Comparison of ENCODE assay signal across 26 mouse cellular contexts in the genomic region with DNA sequence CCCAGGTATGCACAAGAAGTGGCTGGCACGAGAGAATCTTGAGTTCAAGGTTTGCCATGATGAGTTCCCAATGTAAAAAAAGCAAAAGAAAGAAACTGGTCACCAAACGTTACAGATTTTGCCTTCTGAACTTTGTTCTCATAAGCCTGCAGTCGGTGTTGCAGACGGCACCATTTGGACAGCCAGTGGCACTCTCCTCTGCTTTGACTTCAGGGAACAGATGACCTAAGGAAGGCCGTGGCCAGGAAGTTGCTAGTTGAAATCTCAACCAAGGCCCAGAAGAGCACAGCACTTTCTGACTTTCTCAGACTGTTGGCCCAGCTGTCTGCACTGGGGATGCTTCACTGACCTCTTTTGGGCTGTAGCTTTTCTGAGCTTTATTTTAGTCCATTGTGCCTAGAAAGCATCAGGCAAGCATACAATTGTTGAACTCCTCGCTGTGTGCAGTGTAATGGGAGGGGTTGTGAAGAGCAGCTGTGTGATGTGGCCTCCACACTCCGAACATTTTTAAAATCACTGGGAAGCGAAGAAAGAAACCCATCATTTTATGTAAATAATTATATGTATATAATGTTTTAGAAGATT. TPM values are rescaled to one million over a fixed set of nuclear protein-coding genes. Genes with fewer than 3 reads are reported as not detected.
A peak's percentile ranks its signal among the peaks of the same experiment; 100 is the strongest.
DNase-seq lines count a peak whose midpoint lies in the region; TF ChIP-seq lines count a peak whose summit lies in the region.
"Had no signal": no experiment of that assay in that cellular context is flagged by ENCODE, and none has a peak within 500 bp of the region (broad histone marks: within the 10 kb centered on the region; RNA-seq: fewer than 3 reads in every experiment).

No protein-coding gene starts in this region.

- H3K4me3 ChIP-seq in gastrocnemius, adult 2 months: no peak overlapping the region
- no peak overlapping the region for H3K4me3 ChIP-seq in left cerebral cortex, adult 2 months
- no peak overlapping the region for H3K4me3 ChIP-seq in olfactory bulb, adult 2 months (ENCODE audit: insufficient read depth, low read depth, low read length)
- H3K4me3 ChIP-seq: embryonic facial prominence, embryonic 10.5 days; embryonic facial prominence, embryonic 13.5 days; erythroblast, embryonic 14.5 days; forebrain, embryonic 13.5 days; heart, embryonic 12.5 days; heart, embryonic 15.5 days had no signal

- H3K27ac ChIP-seq in gastrocnemius, adult 2 months: peak overlapping the region; percentile 68
- H3K27ac ChIP-seq in left cerebral cortex, adult 2 months: peak overlapping the region; percentile 93
- peak overlapping the region; percentile 90 for H3K27ac ChIP-seq in olfactory bulb, adult 2 months (ENCODE audit: insufficient read depth, low read depth, low read length)
- H3K27ac ChIP-seq: embryonic facial prominence, embryonic 10.5 days; embryonic facial prominence, embryonic 13.5 days; forebrain, embryonic 13.5 days; heart, embryonic 15.5 days; hindbrain, embryonic 14.5 days; hindbrain, postnatal 0 days had no signal

- intact Hi-C loops in gastrocnemius, adult 2 months (cut with DNase I): loop anchor here (2.0 kb wide), 1 partner anchor 14 kb away; no protein-coding TSS in a partner anchor
- intact Hi-C loops in gastrocnemius, postnatal 36 days (cut with DNase I): no loop called here
- intact Hi-C loops in left cerebral cortex, adult 2 months (cut with DNase I): no loop called here

- peaks cover 52% of the 10 kb centered on the region for H3K4me1 ChIP-seq in olfactory bulb, adult 2 months (ENCODE audit: control insufficient read depth, insufficient read depth, low read length)
- H3K4me1 ChIP-seq: embryonic facial prominence, embryonic 10.5 days; embryonic facial prominence, embryonic 13.5 days; forebrain, embryonic 13.5 days had no signal

- TF ChIP-seq CTCF in gastrocnemius, adult 2 months (IDR thresholded peaks at IDR 0.05): no peak
- TF ChIP-seq CTCF in left cerebral cortex, adult 2 months (IDR thresholded peaks at IDR 0.05): no peak
- TF ChIP-seq CTCF in olfactory bulb, adult 2 months (IDR thresholded peaks at IDR 0.05; ENCODE audit: insufficient read depth, low read depth, low read length): no peak

- WGBS in olfactory bulb, adult 2 months: 39% methylated on average over 8 of the region's 8 CpGs

- no peak for TF ChIP-seq POLR2A in olfactory bulb, adult 2 months (IDR thresholded peaks at IDR 0.05; ENCODE audit: insufficient read depth, low read depth, low read length)

- DNase-seq in gastrocnemius, adult 2 months: peak; percentile 43
- DNase-seq in gastrocnemius, postnatal 36 days: no peak
- DNase-seq in left cerebral cortex, adult 2 months (ENCODE audit: extremely low spot score in 1 of 2, low spot score in 2 of 2): no peak
- DNase-seq in left cerebral cortex, adult 18-20 months (ENCODE audit: low spot score in 2 of 2): no peak
- peak; percentile 60 for DNase-seq in brain, adult 2 months (ENCODE audit: low read depth, low spot score)
- DNase-seq in ovary, adult 18-20 months (ENCODE audit: low spot score): no peak
- DNase-seq: adrenal gland, adult 8-10 months; adrenal gland, postnatal 36 days; B cell, adult 2 months; cerebellum, adult 11 months; cerebellum, adult 2 months; cerebellum, adult 9-11 months; cerebellum, postnatal 25 days; embryo, embryonic 11 days; gastrocnemius, postnatal 14 days; heart, postnatal 14 days; heart, postnatal 4 days had no signal

RNA-seq across cellular contexts. Expression of a gene that starts 8.8 kb away (rescaled TPM):
- 10 to 100 TPM; 12.4 to 25.8 TPM for total RNA-seq in gastrocnemius, adult 2 months (2021)
- total RNA-seq in gastrocnemius, postnatal 36 days (2021): 10 to 100 TPM; 16.2 to 19.8 TPM
- total RNA-seq in left cerebral cortex, adult 2 months (2021): 10 to 100 TPM; 48.3 to 50.9 TPM
- total RNA-seq in left cerebral cortex, adult 18-20 months (2021): 10 to 100 TPM; 44.4 to 44.6 TPM
- polyA plus RNA-seq in olfactory bulb, adult 2 months (2012; ENCODE audit: insufficient read depth, insufficient read length, low replicate concordance, missing spikeins): not detected in 2 replicates

RNA-seq across cellular contexts. Expression of a gene that starts 9.0 kb away (rescaled TPM):
- total RNA-seq in gastrocnemius, adult 2 months (2021): 10 to 100 TPM; 43.8 to 51.9 TPM
- 10 to 100 TPM; 44.6 to 47.2 TPM for total RNA-seq in gastrocnemius, postnatal 36 days (2021)
- total RNA-seq in left cerebral cortex, adult 2 months (2021): 100 to 1,000 TPM; 117 to 130 TPM
- 100 to 1,000 TPM; 130 to 131 TPM for total RNA-seq in left cerebral cortex, adult 18-20 months (2021)
- polyA plus RNA-seq in olfactory bulb, adult 2 months (2012; ENCODE audit: insufficient read depth, insufficient read length, low replicate concordance, missing spikeins): 557 TPM in 1 of 2 replicates, not detected in the other

Comparison
In these comparisons a context has a peak if more than half of its experiments do, and no peak if none do; other contexts are left out.
1. DNase-seq: peak in gastrocnemius, adult 2 months (single experiment) and brain, adult 2 months (single experiment); none in gastrocnemius, postnatal 36 days (0 of 2), left cerebral cortex, adult 2 months (0 of 2), left cerebral cortex, adult 18-20 months (0 of 2) and ovary, adult 18-20 months (single experiment).
2. Peak in every context shown above with its lines, with median percentiles within 50 percentile points of each other: H3K27ac ChIP-seq.